Mouse (Mus musculus): ENCODE measurements around the gene Dkkl1. TPM values are rescaled to one million over a fixed set of nuclear protein-coding genes. Genes with fewer than 3 reads are reported as not detected.

The Dkkl1 gene
- total and polyA plus RNA-seq, 2 experiments, result 0.21 TPM; not detected in 1

GRCm38 (mm10) chr7:45165701-45166100 lies 46.2 kb downstream of the Dkkl1 start:
- no peak overlapping the region for H3K27ac ChIP-seq (replicated peaks; ENCODE audit: insufficient read depth, low read depth, low read length)
- no peak overlapping the region for H3K9ac ChIP-seq (ENCODE audit: low read depth, low read length)
- 0 out of 2 replicates have a peak, but pooled peaks cover 3% of the 10 kb centered on the region for H3K4me1 ChIP-seq (ENCODE audit: control insufficient read depth, insufficient read depth, low read length)
- no peaks in the 10 kb centered on the region for H3K36me3 ChIP-seq (ENCODE audit: control insufficient read depth, insufficient read depth, low read length)
- DNase-seq (ENCODE audit: extremely low read depth, low read depth, low spot score), result no peak
- peaks cover 29% of the 10 kb centered on the region; the same call in 1 of the 2 replicates for H3K27me3 ChIP-seq (ENCODE audit: control insufficient read depth, insufficient read depth, low read length)
- 53% methylated on average over 11 of the region's 11 CpGs for WGBS
- no peaks in the 10 kb centered on the region for H3K79me2 ChIP-seq (ENCODE audit: control insufficient read depth, insufficient read depth, low read length)
- no peak overlapping the region for H3K4me3 ChIP-seq (ENCODE audit: insufficient read depth, low read depth, low read length)
- TF ChIP-seq CTCF (IDR thresholded peaks at IDR 0.05; ENCODE audit: low read depth, low read length), result no peak
- no peak for TF ChIP-seq POLR2A (IDR thresholded peaks at IDR 0.05; ENCODE audit: extremely low read depth, insufficient read depth, low read length)

GRCm38 (mm10) chr7:45164833-45165232 lies 47.1 kb downstream of the Dkkl1 start:
- Histone ChIP-seq H3K27ac (replicated peaks; ENCODE audit: insufficient read depth, low read depth, low read length) (no peak overlapping the region), H3K9ac (ENCODE audit: low read depth, low read length) (no peak overlapping the region), H3K27me3 (ENCODE audit: control insufficient read depth, insufficient read depth, low read length) (peaks cover 28% of the 10 kb centered on the region; the same call in 1 of the 2 replicates), H3K4me1 (ENCODE audit: control insufficient read depth, insufficient read depth, low read length) (0 out of 2 replicates have a peak, but pooled peaks cover 3% of the 10 kb centered on the region), H3K79me2 (ENCODE audit: control insufficient read depth, insufficient read depth, low read length) (no peaks in the 10 kb centered on the region), H3K36me3 (ENCODE audit: control insufficient read depth, insufficient read depth, low read length) (no peaks in the 10 kb centered on the region), H3K4me3 (ENCODE audit: insufficient read depth, low read depth, low read length) (no peak overlapping the region)
- no peak for TF ChIP-seq CTCF (IDR thresholded peaks at IDR 0.05; ENCODE audit: low read depth, low read length)
- TF ChIP-seq POLR2A (IDR thresholded peaks at IDR 0.05; ENCODE audit: extremely low read depth, insufficient read depth, low read length), result no peak
- no peak for DNase-seq (ENCODE audit: extremely low read depth, low read depth, low spot score)
- WGBS, result 72% methylated on average over 5 of the region's 5 CpGs

GRCm38 (mm10) chr7:45163735-45164490 lies 48.0 kb downstream of the Dkkl1 start, which contains the start of gene Slc17a7:
Slc17a7 (plus strand) TSS chr7:45163949.
- no peak for DNase-seq (ENCODE audit: extremely low read depth, low read depth, low spot score)
- WGBS, result 3% methylated on average over 41 of the region's 41 CpGs
- Histone ChIP-seq H3K27ac (replicated peaks; ENCODE audit: insufficient read depth, low read depth, low read length) (no peak within 1 kb of the TSS), H3K79me2 (ENCODE audit: control insufficient read depth, insufficient read depth, low read length) (no peaks in the 10 kb centered on the region), H3K9ac (ENCODE audit: low read depth, low read length) (no peak within 1 kb of the TSS), H3K4me3 (ENCODE audit: insufficient read depth, low read depth, low read length) (peak within 1 kb of the TSS; percentile 2; the same call in 1 of the 2 replicates), H3K27me3 (ENCODE audit: control insufficient read depth, insufficient read depth, low read length) (peaks cover 21% of the 10 kb centered on the region; the same call in 1 of the 2 replicates), H3K36me3 (ENCODE audit: control insufficient read depth, insufficient read depth, low read length) (no peaks in the 10 kb centered on the region), H3K4me1 (ENCODE audit: control insufficient read depth, insufficient read depth, low read length) (0 out of 2 replicates have a peak, but pooled peaks cover 3% of the 10 kb centered on the region)
- TF ChIP-seq POLR2A (IDR thresholded peaks at IDR 0.05; ENCODE audit: extremely low read depth, insufficient read depth, low read length), result no peak
- no peak for TF ChIP-seq CTCF (IDR thresholded peaks at IDR 0.05; ENCODE audit: low read depth, low read length)

GRCm38 (mm10) chr7:45162996-45163615 lies 48.8 kb downstream of the Dkkl1 start:
- no peak for TF ChIP-seq POLR2A (IDR thresholded peaks at IDR 0.05; ENCODE audit: extremely low read depth, insufficient read depth, low read length)
- no peak for TF ChIP-seq CTCF (IDR thresholded peaks at IDR 0.05; ENCODE audit: low read depth, low read length)

GRCm38 (mm10) chr7:45162551-45162950 lies 49.4 kb downstream of the Dkkl1 start:
- H3K27ac ChIP-seq (replicated peaks; ENCODE audit: insufficient read depth, low read depth, low read length), result no peak overlapping the region
- no peak for DNase-seq (ENCODE audit: extremely low read depth, low read depth, low spot score)
- H3K27me3 ChIP-seq (ENCODE audit: control insufficient read depth, insufficient read depth, low read length), result peaks cover 8% of the 10 kb centered on the region; the same call in 1 of the 2 replicates
- H3K4me3 ChIP-seq (ENCODE audit: insufficient read depth, low read depth, low read length), result peak overlapping the region; percentile 54; the same call in 1 of the 2 replicates
- 0 out of 2 replicates have a peak, but pooled peaks cover 3% of the 10 kb centered on the region for H3K4me1 ChIP-seq (ENCODE audit: control insufficient read depth, insufficient read depth, low read length)
- no peaks in the 10 kb centered on the region for H3K36me3 ChIP-seq (ENCODE audit: control insufficient read depth, insufficient read depth, low read length)
- 28% methylated on average over 6 of the region's 6 CpGs for WGBS
- H3K9ac ChIP-seq (ENCODE audit: low read depth, low read length), result no peak overlapping the region
- H3K79me2 ChIP-seq (ENCODE audit: control insufficient read depth, insufficient read depth, low read length), result no peaks in the 10 kb centered on the region
- TF ChIP-seq POLR2A (IDR thresholded peaks at IDR 0.05; ENCODE audit: extremely low read depth, insufficient read depth, low read length) (no peak), CTCF (IDR thresholded peaks at IDR 0.05; ENCODE audit: low read depth, low read length) (no peak)

More at GRCm38 (mm10) chr7:45162996-45163615, 48.8 kb downstream of the Dkkl1 start:
- no peak overlapping the region for H3K4me3 ChIP-seq (ENCODE audit: insufficient read depth, low read depth, low read length)
- H3K27ac ChIP-seq (replicated peaks; ENCODE audit: insufficient read depth, low read depth, low read length), result no peak overlapping the region
- no peaks in the 10 kb centered on the region for H3K36me3 ChIP-seq (ENCODE audit: control insufficient read depth, insufficient read depth, low read length)
- no peak overlapping the region for H3K9ac ChIP-seq (ENCODE audit: low read depth, low read length)
- no peak for DNase-seq (ENCODE audit: extremely low read depth, low read depth, low spot score)
- WGBS, result 74% methylated on average over 9 of the region's 9 CpGs
- 0 out of 2 replicates have a peak, but pooled peaks cover 3% of the 10 kb centered on the region for H3K4me1 ChIP-seq (ENCODE audit: control insufficient read depth, insufficient read depth, low read length)
- H3K79me2 ChIP-seq (ENCODE audit: control insufficient read depth, insufficient read depth, low read length), result no peaks in the 10 kb centered on the region
- H3K27me3 ChIP-seq (ENCODE audit: control insufficient read depth, insufficient read depth, low read length), result peaks cover 14% of the 10 kb centered on the region; the same call in 1 of the 2 replicates

Data from liver, adult 2 months (tissue).